Comparison of ENCODE assay signal across 9 mouse cellular contexts in the genomic region with DNA sequence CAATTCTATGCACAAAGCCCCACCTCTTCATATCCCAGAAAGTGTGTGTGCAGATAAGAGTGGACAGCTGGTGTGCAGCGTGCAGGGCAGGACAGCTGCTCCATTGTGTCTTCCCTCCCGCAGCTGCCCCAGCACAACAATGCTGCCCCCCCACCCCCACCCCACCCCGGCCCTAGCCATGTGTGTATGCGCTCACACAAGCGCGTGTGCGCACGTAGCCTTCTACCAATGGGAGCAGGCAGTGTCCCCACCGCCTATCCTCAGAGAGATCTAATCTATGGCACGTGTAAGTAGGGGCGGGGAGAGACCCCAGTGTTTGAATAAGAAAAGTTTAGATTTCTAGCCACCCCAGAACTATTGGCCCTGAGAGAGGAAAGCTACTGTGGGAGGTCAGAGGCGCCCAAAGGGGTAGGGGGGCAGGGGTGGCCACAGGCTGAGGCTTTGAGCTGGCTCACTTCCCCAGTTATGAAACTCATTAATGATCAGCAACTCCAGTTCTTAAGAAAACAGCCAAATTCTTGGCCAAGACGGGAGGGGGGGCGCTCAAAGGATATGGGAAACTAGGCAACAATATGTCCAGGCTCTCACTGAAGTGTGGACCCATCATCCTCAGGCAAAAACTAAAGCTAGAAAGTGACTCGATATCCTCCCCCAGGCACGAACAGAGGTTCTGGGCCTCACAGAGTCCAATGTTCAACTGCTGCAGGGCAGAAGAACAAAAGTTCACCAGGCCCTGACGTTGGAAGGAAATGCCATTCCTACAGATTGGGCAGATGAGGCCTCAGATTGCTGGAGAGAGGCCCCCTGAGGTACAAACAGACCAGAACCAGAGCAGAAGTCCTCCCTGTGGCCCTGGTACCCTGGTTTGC. TPM values are rescaled to one million over a fixed set of nuclear protein-coding genes. Genes with fewer than 3 reads are reported as not detected.
DNase-seq lines count a peak whose midpoint lies in the region; ATAC-seq lines count a peak whose summit lies in the region.
"Had no signal": no experiment of that assay in that cellular context is flagged by ENCODE, and none has a peak within 500 bp of the region (broad histone marks: within the 10 kb centered on the region; RNA-seq: fewer than 3 reads in every experiment).

No protein-coding gene starts in this region.

- H3K9ac ChIP-seq in forebrain, embryonic 16.5 days (replicated peaks; ENCODE audit: low read depth, low read length): peak overlapping the region; percentile 42; the same call in 1 of the 2 replicates
- H3K9ac ChIP-seq in neural tube, embryonic 13.5 days: peak overlapping the region; percentile 91
- H3K9ac ChIP-seq: limb, embryonic 12.5 days had no signal

- 0 out of 2 replicates have a peak, but pooled peaks have one; percentile 2 for ATAC-seq in forebrain, embryonic 16.5 days
- no peak for ATAC-seq in neural tube, embryonic 13.5 days (ENCODE audit: low read depth)

- intact Hi-C loops in heart, postnatal 36 days (cut with DNase I): loop anchor here (2.0 kb wide), 2 partner anchors 73 to 179 kb away; no protein-coding TSS in a partner anchor

- H3K27me3 ChIP-seq in heart, embryonic 10.5 days (ENCODE audit: insufficient read depth, poor library complexity, severe bottlenecking): peaks cover 71% of the 10 kb centered on the region
- no peaks in the 10 kb centered on the region for H3K27me3 ChIP-seq in forebrain, embryonic 16.5 days (replicated peaks; ENCODE audit: control insufficient read depth, insufficient read depth, low read length)
- H3K27me3 ChIP-seq in neural tube, embryonic 13.5 days: no peaks in the 10 kb centered on the region

- H3K4me2 ChIP-seq in forebrain, embryonic 16.5 days (ENCODE audit: low read length): peak overlapping the region; percentile 94
- peak overlapping the region; percentile 91 for H3K4me2 ChIP-seq in neural tube, embryonic 13.5 days

- 0 out of 2 replicates have a peak overlapping the region, but pooled peaks have one; percentile 47 for H3K27ac ChIP-seq in heart, embryonic 10.5 days
- H3K27ac ChIP-seq in forebrain, embryonic 16.5 days (ENCODE audit: low read length): no peak overlapping the region
- H3K27ac ChIP-seq in neural tube, embryonic 13.5 days (replicated peaks): peak overlapping the region; percentile 42; the same call in 1 of the 2 replicates
- H3K27ac ChIP-seq: limb, embryonic 12.5 days had no signal

- WGBS in heart, embryonic 10.5 days: 58% methylated on average over 17 of the region's 17 CpGs
- 17% methylated on average over 17 of the region's 17 CpGs for WGBS in forebrain, embryonic 16.5 days
- WGBS in neural tube, embryonic 13.5 days: 13% methylated on average over 17 of the region's 17 CpGs

- peak; percentile 63 for DNase-seq in heart, embryonic 10.5 days (ENCODE audit: low spot score)
- no peak for DNase-seq in heart, postnatal 36 days
- DNase-seq in kidney, postnatal 25 days: peak; percentile 42 to 73
- DNase-seq in right cerebral cortex, postnatal 14 days: no peak
- DNase-seq in yolk sac, embryonic 10.5 days (ENCODE audit: low spot score): no peak
- DNase-seq in cerebellum, postnatal 36 days: no peak

- peaks cover 19% of the 10 kb centered on the region; the same call in 1 of the 2 replicates for H3K36me3 ChIP-seq in heart, embryonic 10.5 days
- peaks cover 22% of the 10 kb centered on the region for H3K36me3 ChIP-seq in forebrain, embryonic 16.5 days (ENCODE audit: control insufficient read depth, insufficient read depth)
- peaks cover 37% of the 10 kb centered on the region for H3K36me3 ChIP-seq in neural tube, embryonic 13.5 days
- H3K36me3 ChIP-seq: limb, embryonic 12.5 days had no signal

- no peaks in the 10 kb centered on the region for H3K9me3 ChIP-seq in heart, embryonic 10.5 days
- H3K9me3 ChIP-seq in forebrain, embryonic 16.5 days (ENCODE audit: control insufficient read depth, low read length): no peaks in the 10 kb centered on the region
- H3K9me3 ChIP-seq in neural tube, embryonic 13.5 days: no peaks in the 10 kb centered on the region
- H3K9me3 ChIP-seq: limb, embryonic 12.5 days had no signal

- H3K4me1 ChIP-seq in heart, embryonic 10.5 days: peaks cover 35% of the 10 kb centered on the region
- H3K4me1 ChIP-seq in forebrain, embryonic 16.5 days (replicated peaks; ENCODE audit: control insufficient read depth, insufficient read depth, low read length): peaks cover 38% of the 10 kb centered on the region
- peaks cover 68% of the 10 kb centered on the region for H3K4me1 ChIP-seq in neural tube, embryonic 13.5 days (replicated peaks)

- peak overlapping the region; percentile 67 for H3K4me3 ChIP-seq in heart, embryonic 10.5 days
- peak overlapping the region; percentile 89 for H3K4me3 ChIP-seq in forebrain, embryonic 16.5 days (replicated peaks; ENCODE audit: low read length)
- peak overlapping the region; percentile 91 for H3K4me3 ChIP-seq in neural tube, embryonic 13.5 days

RNA-seq across cellular contexts. Expression of a gene that starts 4.5 kb away (rescaled TPM):
- polyA plus RNA-seq in heart, embryonic 10.5 days (2016; fragmentation: Nextera tagmentation; extraction: Ambion mirVana): 4.9 and 9.7 TPM in 2 replicates
- 1 to 10 TPM; 6.2 to 7.0 TPM for total RNA-seq in heart, postnatal 36 days (2021)
- polyA plus RNA-seq in forebrain, embryonic 16.5 days (2015; fragmentation: Nextera tagmentation; extraction: Ambion mirVana): 28.9 and 30.7 TPM in 2 replicates
- polyA plus RNA-seq in neural tube, embryonic 13.5 days (2015; fragmentation: Nextera tagmentation; extraction: Ambion mirVana): 24.2 and 28.7 TPM in 2 replicates

RNA-seq across cellular contexts. Expression of a gene that starts 23.8 kb away (rescaled TPM):
- 17.2 and 20.0 TPM in 2 replicates for polyA plus RNA-seq in heart, embryonic 10.5 days (2016; fragmentation: Nextera tagmentation; extraction: Ambion mirVana)
- total RNA-seq in heart, postnatal 36 days (2021): 10 to 100 TPM; 11.4 to 11.9 TPM
- polyA plus RNA-seq in forebrain, embryonic 16.5 days (2015; fragmentation: Nextera tagmentation; extraction: Ambion mirVana): 52.8 and 52.9 TPM in 2 replicates
- 42.4 and 45.0 TPM in 2 replicates for polyA plus RNA-seq in neural tube, embryonic 13.5 days (2015; fragmentation: Nextera tagmentation; extraction: Ambion mirVana)

Comparison
In these comparisons a context has a peak if more than half of its experiments do, and no peak if none do; other contexts are left out.
1. DNase-seq: peak in heart, embryonic 10.5 days (single experiment) and kidney, postnatal 25 days (2 of 2); none in heart, postnatal 36 days (0 of 2), right cerebral cortex, postnatal 14 days (single experiment), yolk sac, embryonic 10.5 days (single experiment) and cerebellum, postnatal 36 days (0 of 2).
2. Peak in every context shown above with its lines, with median percentiles within 50 percentile points of each other: H3K4me3 ChIP-seq.